Mouse (Mus musculus) spleen, adult 2 months (tissue): Measurements from ENCODE around the gene Cbr4.

Experiments used
- CTCF ChIP-seq: fragments of 200-500 bp; IDR thresholded peaks from 2 replicates; pipeline ENCODE4 v1.5.1; 2011; ENCODE audit warnings: mild to moderate bottlenecking, inconsistent platforms; ENCODE audit not compliant: insufficient read depth, insufficient read length, insufficient replicate concordance; ENCODE audit errors: extremely low read depth
- POLR2A ChIP-seq: fragments of 200-500 bp; IDR thresholded peaks from 2 replicates; pipeline ENCODE4 v1.6.1; 2011; ENCODE audit warnings: low read depth, low read length, inconsistent platforms

DNA sequence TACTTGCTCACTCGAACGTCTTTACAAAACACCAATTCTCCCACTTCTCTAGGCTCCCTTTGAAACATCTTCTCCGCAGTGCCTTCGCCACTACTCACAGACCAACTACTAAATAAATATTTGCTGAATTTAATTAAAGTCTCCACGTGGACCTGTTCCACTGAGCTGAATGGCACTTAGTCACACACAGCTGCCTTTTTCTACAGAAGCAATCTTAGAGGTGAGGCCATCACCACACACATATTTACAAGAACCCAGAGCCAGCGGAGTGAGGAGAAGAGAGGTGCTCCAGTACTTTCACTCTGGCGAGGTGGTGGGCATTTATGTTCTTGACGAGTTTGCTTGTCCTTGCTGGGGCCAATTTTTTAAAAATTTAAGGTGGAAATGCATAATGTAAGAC is 68.7 kb downstream of the Cbr4 start:
- TF ChIP-seq CTCF (no peak), POLR2A (no peak)
